Mouse (Mus musculus) kidney, embryonic 16.5 days (tissue): Measurements from ENCODE around the gene Pi16. TPM values are rescaled to one million over a fixed set of nuclear protein-coding genes. Genes with fewer than 3 reads are reported as not detected.

ENCODE experiments used
- ATAC-seq: fragments of 200-750 bp; cut with Nextera tagmentation; 2 replicates; pipeline ENCODE4 v1.8.0; 2017; ENCODE audit warnings: moderate TSS enrichment; ENCODE audit not compliant: low FRiP score, low TSS enrichment
- H3K27ac ChIP-seq: fragments of 300-500 bp; sonication (generic); 2 replicates; pipeline ENCODE4 v1.5.1; 2014; ENCODE audit warnings: low read length
- H3K27me3 ChIP-seq: fragments of 300-500 bp; sonication (generic); 2 replicates; pipeline ENCODE4 v1.6.1; 2014; ENCODE audit warnings: low read length, control low read depth, mixed read lengths; ENCODE audit not compliant: insufficient read depth
- H3K36me3 ChIP-seq: fragments of 300-500 bp; sonication (generic); 2 replicates; pipeline ENCODE4 v1.6.1; 2014; ENCODE audit warnings: low read length, control low read depth, mixed read lengths; ENCODE audit not compliant: insufficient read depth
- H3K4me1 ChIP-seq: fragments of 300-500 bp; sonication (generic); 2 replicates; pipeline ENCODE4 v1.6.1; 2014; ENCODE audit warnings: low read length, control low read depth, mixed read lengths; ENCODE audit not compliant: insufficient read depth
- H3K4me2 ChIP-seq: fragments of 300-500 bp; sonication (generic); replicated peaks from 2 replicates; pipeline ENCODE4 v1.6.1; 2014; ENCODE audit warnings: low read depth, low read length
- H3K4me3 ChIP-seq: fragments of 300-500 bp; sonication (generic); 2 replicates; pipeline ENCODE4 v1.5.1; 2014; ENCODE audit warnings: mild to moderate bottlenecking, low read length
- H3K9ac ChIP-seq: fragments of 300-500 bp; sonication (generic); replicated peaks from 2 replicates; pipeline ENCODE4 v1.6.1; 2014; ENCODE audit warnings: low read length
- H3K9me3 ChIP-seq: fragments of 300-500 bp; sonication (generic); 2 replicates; pipeline ENCODE4 v1.6.1; 2016; ENCODE audit warnings: low read length, control low read depth
- WGBS: fragments of 180-500 bp; shearing (Covaris S2); extraction: QIAGEN DNeasy Blood & Tissue Kit; methylation state at CpG from one replicate; pipeline ENCODE4 v1.1.7; 2014; 5-methylcytosine and 5-hydroxymethylcytosine counted together
- polyA plus RNA-seq: library from polyadenylated mRNA; unstranded; fragments of >200 nt; fragmentation: Nextera tagmentation; extraction: Ambion mirVana; gene quantifications from 2 replicates; pipeline ENCODE4 v1.2.1, GENCODE M21; 2015

The Pi16 gene
- polyA plus RNA-seq, 1 experiment from 2014 or later = 3.1 TPM

DNA sequence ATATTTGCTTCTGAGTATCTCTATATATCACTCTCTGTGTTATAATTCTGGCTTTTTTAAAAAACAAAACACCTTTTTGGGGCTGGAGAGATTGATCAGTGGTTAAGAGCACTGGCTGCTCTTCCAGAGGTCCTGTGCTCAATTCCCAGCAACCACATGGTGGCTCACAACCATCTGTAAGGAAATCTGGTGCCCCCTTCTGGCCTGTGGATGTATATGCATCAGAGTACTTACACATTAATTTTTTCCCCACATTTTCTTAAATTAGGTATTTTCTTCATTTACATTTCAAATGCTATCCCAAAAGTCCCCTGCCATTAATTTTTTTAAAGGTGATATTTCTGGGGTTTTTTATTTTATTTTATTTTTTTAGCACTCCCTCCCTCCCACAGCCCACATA is 4.2 kb upstream of the Pi16 start:
- H3K36me3 ChIP-seq = no peaks in the 10 kb centered on the region; the same call in 1 of the 2 replicates
- H3K27ac ChIP-seq = no peak overlapping the region
- peaks cover 6% of the 10 kb centered on the region; the same call in 1 of the 2 replicates for H3K9me3 ChIP-seq

GRCm38 (mm10) chr17:29315672-29316465 is 1.6 kb upstream of the Pi16 start:
- H3K4me1 ChIP-seq = peaks cover 9% of the 10 kb centered on the region
- no peaks in the 10 kb centered on the region for H3K27me3 ChIP-seq
- H3K27ac ChIP-seq = peak overlapping the region; percentile 82
- H3K4me2 ChIP-seq = no peak overlapping the region
- no peaks in the 10 kb centered on the region; the same call in 1 of the 2 replicates for H3K36me3 ChIP-seq
- 34% methylated on average over 9 of the region's 9 CpGs for WGBS
- no peak for ATAC-seq
- H3K4me3 ChIP-seq = no peak overlapping the region
- H3K9me3 ChIP-seq = peaks cover 6% of the 10 kb centered on the region; the same call in 1 of the 2 replicates
- peak overlapping the region; percentile 19; the same call in 1 of the 2 replicates for H3K9ac ChIP-seq

More for the DNA sequence above, 4.2 kb upstream of the Pi16 start:
- H3K4me1 ChIP-seq = peaks cover 9% of the 10 kb centered on the region
- no peak overlapping the region for H3K4me3 ChIP-seq
- H3K27me3 ChIP-seq = no peaks in the 10 kb centered on the region
- no peak overlapping the region for H3K4me2 ChIP-seq
- no peak overlapping the region for H3K9ac ChIP-seq
- no peak for ATAC-seq

DNA sequence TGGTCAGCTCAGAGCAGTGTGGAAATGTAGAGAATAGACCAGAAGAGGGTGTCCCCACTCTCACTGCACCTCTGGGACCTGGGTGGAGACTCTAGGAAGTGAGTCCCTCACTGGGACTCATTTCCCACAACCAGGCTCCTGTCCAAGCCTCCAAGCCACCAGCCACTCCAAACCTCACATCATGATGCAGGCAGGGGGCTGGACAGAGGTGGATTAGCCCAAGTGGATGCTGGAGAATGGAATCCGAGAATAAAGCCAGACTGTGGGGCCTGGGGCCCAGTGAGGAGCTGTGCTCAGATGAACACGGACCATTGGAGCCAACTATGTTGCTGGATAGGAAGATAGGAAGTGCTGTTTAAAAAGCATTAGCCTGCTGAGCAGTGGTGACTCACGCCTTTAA is 589 bp upstream of the Pi16 start:
- H3K9me3 ChIP-seq = peaks cover 6% of the 10 kb centered on the region; the same call in 1 of the 2 replicates
- no peaks in the 10 kb centered on the region; the same call in 1 of the 2 replicates for H3K36me3 ChIP-seq
- ATAC-seq = no peak
- peaks cover 9% of the 10 kb centered on the region for H3K4me1 ChIP-seq
- H3K4me3 ChIP-seq = no peak overlapping the region
- H3K27me3 ChIP-seq = peaks cover 2% of the 10 kb centered on the region; the same call in 1 of the 2 replicates
- WGBS = 73% methylated on average over 3 of the region's 3 CpGs
- peak overlapping the region; percentile 82; the same call in 1 of the 2 replicates for H3K27ac ChIP-seq
- no peak overlapping the region for H3K9ac ChIP-seq
- H3K4me2 ChIP-seq = no peak overlapping the region

- peaks cover 7% of the 10 kb centered on the region; the same call in 1 of the 2 replicates for H3K27me3 ChIP-seq
- H3K9me3 ChIP-seq = no peaks in the 10 kb centered on the region
- no peak for ATAC-seq
- peaks cover 16% of the 10 kb centered on the region for H3K4me1 ChIP-seq
- no peak overlapping the region for H3K27ac ChIP-seq
- WGBS = 57% methylated on average over 6 of the region's 6 CpGs
- no peak overlapping the region for H3K4me2 ChIP-seq
- no peak overlapping the region for H3K4me3 ChIP-seq
- no peaks in the 10 kb centered on the region for H3K36me3 ChIP-seq
- H3K9ac ChIP-seq = no peak overlapping the region
These were observed 1.3 kb downstream of the Pi16 start for GRCm38 (mm10) chr17:29318731-29319250.

DNA sequence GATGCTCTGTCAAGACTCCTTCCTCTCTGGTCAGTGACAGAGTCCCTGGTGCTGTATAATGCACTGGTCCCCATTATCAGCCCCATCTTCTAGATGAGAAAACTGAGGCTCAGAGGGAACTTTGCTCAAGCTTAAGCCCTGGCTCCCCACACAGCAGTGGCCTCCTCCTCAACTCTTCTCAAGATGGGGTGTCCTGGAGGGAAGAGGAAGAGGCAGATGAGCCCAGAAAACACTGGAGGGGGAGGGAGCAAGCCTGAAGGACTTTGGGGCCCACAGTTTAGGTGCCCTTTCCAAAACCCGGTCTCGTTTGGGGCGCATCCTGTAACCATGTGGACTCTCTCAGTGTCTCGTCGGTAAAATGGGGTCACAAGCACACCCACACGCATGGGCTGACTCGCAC is 2.0 kb downstream of the Pi16 start:
- H3K4me2 ChIP-seq = no peak overlapping the region
- H3K4me1 ChIP-seq = peaks cover 16% of the 10 kb centered on the region
- WGBS = 84% methylated on average over 7 of the region's 7 CpGs
- no peaks in the 10 kb centered on the region for H3K36me3 ChIP-seq
- no peak for ATAC-seq
- no peaks in the 10 kb centered on the region for H3K9me3 ChIP-seq
- H3K27ac ChIP-seq = no peak overlapping the region
- no peak overlapping the region for H3K9ac ChIP-seq
- no peak overlapping the region for H3K4me3 ChIP-seq
- H3K27me3 ChIP-seq = peaks cover 7% of the 10 kb centered on the region; the same call in 1 of the 2 replicates

DNA sequence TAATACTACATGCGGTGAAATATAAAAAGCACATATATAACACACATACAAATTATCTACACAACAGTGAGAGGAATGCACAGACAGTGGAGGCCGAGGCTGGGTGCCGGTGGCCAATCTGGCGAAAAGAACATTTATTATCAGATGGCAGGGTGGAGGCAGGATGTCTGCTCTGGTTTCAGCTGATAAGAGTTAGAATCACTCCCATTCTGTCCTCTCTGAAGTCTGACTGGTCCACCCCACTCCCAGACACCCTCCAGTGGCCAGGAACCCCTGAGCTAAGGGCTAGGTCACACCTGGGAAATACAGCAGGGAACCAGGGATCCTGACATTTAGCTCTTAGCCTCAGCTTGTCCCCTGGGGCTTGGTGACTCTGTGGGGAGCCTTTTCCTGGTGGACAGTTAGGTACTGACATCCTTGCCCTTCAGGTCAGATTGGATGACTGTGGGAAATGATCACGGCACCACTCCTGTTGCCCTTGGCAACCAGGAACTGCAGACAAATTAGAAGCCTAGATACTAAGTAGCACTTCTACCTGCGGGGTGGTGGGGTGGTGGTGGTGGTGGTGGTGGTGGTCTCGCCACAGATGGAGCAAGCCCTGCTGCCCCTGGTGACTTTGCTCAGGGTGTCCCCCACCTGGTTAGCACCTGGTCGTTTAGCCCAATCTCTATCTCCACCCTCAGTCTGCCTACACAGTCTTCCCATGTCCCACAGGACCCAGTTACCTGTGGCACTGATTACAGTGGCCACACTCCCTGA is 2.6 kb downstream of the Pi16 start:
- H3K4me3 ChIP-seq = no peak overlapping the region
- no peaks in the 10 kb centered on the region for H3K36me3 ChIP-seq
- no peaks in the 10 kb centered on the region for H3K9me3 ChIP-seq
- peaks cover 7% of the 10 kb centered on the region; the same call in 1 of the 2 replicates for H3K27me3 ChIP-seq
- peaks cover 16% of the 10 kb centered on the region for H3K4me1 ChIP-seq
- no peak overlapping the region for H3K9ac ChIP-seq
- no peak overlapping the region for H3K4me2 ChIP-seq
- WGBS = 50% methylated on average over 8 of the region's 8 CpGs
- no peak for ATAC-seq
- H3K27ac ChIP-seq = no peak overlapping the region

DNA sequence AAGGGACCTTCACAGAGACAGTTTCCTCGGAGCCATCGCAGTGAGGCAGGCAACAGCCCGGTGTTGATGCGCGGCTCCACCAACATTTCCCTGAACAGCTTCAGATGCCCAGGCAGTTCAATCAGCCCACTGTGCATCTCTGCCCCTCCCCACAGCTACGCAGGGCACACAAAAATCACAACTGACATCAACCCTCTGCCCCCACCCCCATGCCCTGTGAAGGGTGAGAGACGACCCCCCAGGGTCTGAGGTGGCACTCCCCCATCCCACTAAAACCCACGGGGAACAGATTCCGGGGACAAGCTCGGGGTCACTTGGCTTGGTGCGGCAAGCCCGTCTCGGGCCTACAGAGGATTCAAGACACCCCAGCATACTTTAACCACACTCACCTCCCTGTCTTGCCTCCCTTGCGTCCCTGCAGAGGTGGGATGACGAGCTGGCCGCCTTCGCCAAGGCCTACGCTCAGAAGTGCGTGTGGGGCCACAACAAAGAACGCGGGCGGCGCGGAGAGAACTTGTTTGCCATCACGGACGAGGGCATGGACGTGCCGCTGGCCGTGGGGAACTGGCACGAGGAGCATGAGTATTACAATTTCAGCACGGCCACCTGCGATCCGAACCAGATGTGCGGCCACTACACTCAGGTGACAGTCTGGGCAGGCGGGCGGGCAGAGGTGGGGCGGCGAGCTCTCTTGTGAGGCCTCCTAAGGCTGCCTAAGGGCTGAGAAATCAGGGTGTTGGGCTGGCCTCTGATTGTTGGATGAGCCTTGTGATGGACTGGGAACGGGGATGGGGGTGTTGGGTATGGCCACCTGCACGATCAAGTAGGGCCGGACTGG is 4.5 kb downstream of the Pi16 start:
- H3K4me3 ChIP-seq = peak overlapping the region; percentile 10; the same call in 1 of the 2 replicates
- peak overlapping the region; percentile 45 for H3K4me2 ChIP-seq
- no peak overlapping the region; the same call in 1 of the 2 replicates for H3K9ac ChIP-seq
- no peaks in the 10 kb centered on the region for H3K9me3 ChIP-seq
- H3K36me3 ChIP-seq = no peaks in the 10 kb centered on the region
- H3K4me1 ChIP-seq = peaks cover 18% of the 10 kb centered on the region
- WGBS = 26% methylated on average over 41 of the region's 41 CpGs
- H3K27ac ChIP-seq = no peak overlapping the region
- ATAC-seq = peak; percentile 26
- peaks cover 7% of the 10 kb centered on the region; the same call in 1 of the 2 replicates for H3K27me3 ChIP-seq

GRCm38 (mm10) chr17:29322603-29322962 is 5.1 kb downstream of the Pi16 start:
- ATAC-seq = peak; percentile 70
- Histone ChIP-seq H3K4me3 (peak overlapping the region; percentile 10; the same call in 1 of the 2 replicates), H3K4me2 (peak overlapping the region; percentile 45), H3K9ac (no peak overlapping the region; the same call in 1 of the 2 replicates), H3K27ac (no peak overlapping the region), H3K36me3 (no peaks in the 10 kb centered on the region), H3K4me1 (peaks cover 18% of the 10 kb centered on the region), H3K9me3 (no peaks in the 10 kb centered on the region), H3K27me3 (peaks cover 7% of the 10 kb centered on the region; the same call in 1 of the 2 replicates)
- 18% methylated on average over 18 of the region's 18 CpGs for WGBS

- no peak for ATAC-seq
- Histone ChIP-seq H3K4me2 (no peak overlapping the region), H3K4me3 (no peak overlapping the region), H3K4me1 (peaks cover 18% of the 10 kb centered on the region), H3K27ac (no peak overlapping the region), H3K27me3 (peaks cover 7% of the 10 kb centered on the region; the same call in 1 of the 2 replicates), H3K9ac (no peak overlapping the region), H3K36me3 (no peaks in the 10 kb centered on the region), H3K9me3 (no peaks in the 10 kb centered on the region)
- 92% methylated on average over 3 of the region's 3 CpGs for WGBS
These were observed 6.1 kb downstream of the Pi16 start for GRCm38 (mm10) chr17:29323625-29324024.
